Mouse (Mus musculus): Measurements from ENCODE around the gene G6pdx.

DNA sequence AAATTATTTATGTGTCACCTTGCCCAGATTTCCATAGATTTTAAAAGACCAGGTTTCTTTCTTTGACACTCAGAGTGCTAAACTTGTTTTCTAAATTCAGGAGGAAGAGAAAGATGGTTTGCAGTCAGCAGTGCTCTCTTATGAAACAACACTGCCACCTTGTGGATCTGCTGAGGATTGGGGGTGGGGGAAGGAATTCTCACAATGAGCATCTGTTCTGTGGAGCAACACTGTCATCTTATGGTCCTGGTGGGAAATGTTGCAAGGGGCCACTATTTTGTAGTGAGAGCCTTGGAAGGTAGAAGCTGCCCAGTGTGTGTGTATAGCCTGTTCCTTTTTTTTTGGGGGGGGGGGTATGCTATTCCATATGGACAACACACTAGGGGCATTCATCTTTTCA is 15.6 kb downstream of the G6pdx start:
- TF ChIP-seq GATA1 (IDR thresholded peaks at IDR 0.05; ENCODE audit: low read length) (no peak), TAL1 (IDR thresholded peaks at IDR 0.05; ENCODE audit: low read length) (no peak)

Measured in erythroblast, embryonic 14.5 days (primary cell).